Mouse (Mus musculus): ENCODE data around the gene Qars.

GRCm38 (mm10) chr9:108517253-108517930 lies 9.9 kb downstream of the Qars start:
- TF ChIP-seq POLR2A (IDR thresholded peaks at IDR 0.05; ENCODE audit: low read depth, low read length) = no peak; the same call in 1 of the 2 replicates
- TF ChIP-seq CTCF (IDR thresholded peaks at IDR 0.05; ENCODE audit: borderline replicate concordance, insufficient read depth, low read length) = no peak

Measured in embryonic fibroblast, embryonic 13.5 days (primary cell).